Mouse (Mus musculus) frontal cortex, adult (tissue): ENCODE results near the gene Gm6096.
"Not testable (repeated sequence)": the region's sequence is repeated elsewhere in the genome, so short reads cannot be mapped to it uniquely, and the experiment has no call there.

Experiments used
- ATAC-seq: cut with Nextera tagmentation; 2 replicates; pipeline ENCODE4 v1.9.2; 2017; ENCODE audit warnings: mild to moderate bottlenecking, moderate library complexity, mixed read lengths; ENCODE audit not compliant: low TSS enrichment

The Gm6096 gene

GRCm38 (mm10) chr7:34250738-34251137, at the start of gene Gm6096:
Gene Gm6096 (plus strand): TSS chr7:34251038.
- no peak for ATAC-seq

- not testable (repeated sequence) for ATAC-seq
Observed at GRCm38 (mm10) chr7:34202147-34202546, 48.7 kb upstream of the Gm6096 start.

- ATAC-seq: no peak
Observed at GRCm38 (mm10) chr7:34206331-34206730, 44.5 kb upstream of the Gm6096 start.

- no peak for ATAC-seq
Observed at GRCm38 (mm10) chr7:34208027-34208745, 42.7 kb upstream of the Gm6096 start.

GRCm38 (mm10) chr7:34213281-34213680, 37.6 kb upstream of the Gm6096 start:
- no peak for ATAC-seq

GRCm38 (mm10) chr7:34214644-34215043, 36.2 kb upstream of the Gm6096 start:
- no peak for ATAC-seq

- no peak for ATAC-seq
Observed at GRCm38 (mm10) chr7:34215481-34215880, 35.4 kb upstream of the Gm6096 start.

GRCm38 (mm10) chr7:34216474-34216873, 34.4 kb upstream of the Gm6096 start:
- ATAC-seq: no peak

- ATAC-seq: no peak
Observed at GRCm38 (mm10) chr7:34218496-34218895, 32.3 kb upstream of the Gm6096 start.

GRCm38 (mm10) chr7:34221594-34222250, 29.1 kb upstream of the Gm6096 start:
- ATAC-seq: no peak

- no peak for ATAC-seq
Observed at GRCm38 (mm10) chr7:34222340-34222739, 28.5 kb upstream of the Gm6096 start.

- ATAC-seq: no peak
Observed at GRCm38 (mm10) chr7:34224308-34224707, 26.5 kb upstream of the Gm6096 start.

GRCm38 (mm10) chr7:34226086-34226485, 24.8 kb upstream of the Gm6096 start:
- ATAC-seq: peak; percentile 53

- no peak for ATAC-seq
Observed at GRCm38 (mm10) chr7:34226846-34227245, 24.0 kb upstream of the Gm6096 start.

GRCm38 (mm10) chr7:34228641-34229040, 22.2 kb upstream of the Gm6096 start:
- ATAC-seq: no peak

- no peak for ATAC-seq
Observed at GRCm38 (mm10) chr7:34229153-34229552, 21.7 kb upstream of the Gm6096 start.

GRCm38 (mm10) chr7:34229691-34230111, 21.1 kb upstream of the Gm6096 start:
- peak; percentile 21; the same call in 1 of the 2 replicates for ATAC-seq

- peak; percentile 35 for ATAC-seq
Observed at GRCm38 (mm10) chr7:34230116-34230515, 20.7 kb upstream of the Gm6096 start, which contains the start of gene Gpi1. Gene Gpi1 (minus strand): TSS chr7:34230336.

- ATAC-seq: no peak
Observed at GRCm38 (mm10) chr7:34232785-34233725, 17.8 kb upstream of the Gm6096 start.

- peak; percentile 74 for ATAC-seq
Observed at GRCm38 (mm10) chr7:34233909-34234609, 16.8 kb upstream of the Gm6096 start.
